In genomic region chr7:129429903-129430302, GRCm38 (mm10) we compare ENCODE assay signal across 13 mouse cellular contexts.
"Had no signal": no experiment of that assay in that cellular context is flagged by ENCODE, and none has a peak within 500 bp of the region (broad histone marks: within the 10 kb centered on the region; RNA-seq: fewer than 3 reads in every experiment).

No protein-coding gene starts in this region.

- H3K4me1 ChIP-seq: intestine, embryonic 15.5 days; limb, embryonic 15.5 days; neural tube, embryonic 15.5 days had no signal

- H3K36me3 ChIP-seq: intestine, embryonic 15.5 days; limb, embryonic 15.5 days; midbrain, embryonic 10.5 days; neural tube, embryonic 15.5 days had no signal

- H3K9ac ChIP-seq: intestine, embryonic 15.5 days; limb, embryonic 15.5 days; liver, embryonic 14.5 days; neural tube, embryonic 15.5 days had no signal

- H3K27ac ChIP-seq: intestine, embryonic 15.5 days; limb, embryonic 15.5 days; liver, embryonic 14.5 days; midbrain, embryonic 10.5 days; neural tube, embryonic 15.5 days had no signal

- H3K4me3 ChIP-seq: intestine, embryonic 15.5 days; limb, embryonic 15.5 days; midbrain, embryonic 10.5 days; neural tube, embryonic 15.5 days had no signal

- H3K4me2 ChIP-seq: intestine, embryonic 15.5 days; limb, embryonic 15.5 days; neural tube, embryonic 15.5 days had no signal

- DNase-seq: layer of hippocampus, adult 9-11 months; layer of hippocampus, postnatal 36 days; lung, adult 18-20 months; right cerebral cortex, postnatal 4 days; spleen, adult 18-20 months; thymus, adult 2 months; thymus, postnatal 25 days had no signal

- H3K9me3 ChIP-seq: intestine, embryonic 15.5 days; limb, embryonic 15.5 days; midbrain, embryonic 10.5 days; neural tube, embryonic 15.5 days had no signal

- ATAC-seq: intestine, embryonic 15.5 days; midbrain, embryonic 16.5 days had no signal

- H3K27me3 ChIP-seq: intestine, embryonic 15.5 days; limb, embryonic 15.5 days; neural tube, embryonic 15.5 days had no signal
